Mouse (Mus musculus) thymus, postnatal 36 days (tissue): ENCODE data around the gene Plekhb2.

ENCODE experiments used
- DNase-seq, 2 experiments: peaks; one replicate each; pipeline ENCODE4 v3.0.0; 2022; ENCODE audit warnings: mixed read lengths in 2 of 2

Plekhb2 gene

DNA sequence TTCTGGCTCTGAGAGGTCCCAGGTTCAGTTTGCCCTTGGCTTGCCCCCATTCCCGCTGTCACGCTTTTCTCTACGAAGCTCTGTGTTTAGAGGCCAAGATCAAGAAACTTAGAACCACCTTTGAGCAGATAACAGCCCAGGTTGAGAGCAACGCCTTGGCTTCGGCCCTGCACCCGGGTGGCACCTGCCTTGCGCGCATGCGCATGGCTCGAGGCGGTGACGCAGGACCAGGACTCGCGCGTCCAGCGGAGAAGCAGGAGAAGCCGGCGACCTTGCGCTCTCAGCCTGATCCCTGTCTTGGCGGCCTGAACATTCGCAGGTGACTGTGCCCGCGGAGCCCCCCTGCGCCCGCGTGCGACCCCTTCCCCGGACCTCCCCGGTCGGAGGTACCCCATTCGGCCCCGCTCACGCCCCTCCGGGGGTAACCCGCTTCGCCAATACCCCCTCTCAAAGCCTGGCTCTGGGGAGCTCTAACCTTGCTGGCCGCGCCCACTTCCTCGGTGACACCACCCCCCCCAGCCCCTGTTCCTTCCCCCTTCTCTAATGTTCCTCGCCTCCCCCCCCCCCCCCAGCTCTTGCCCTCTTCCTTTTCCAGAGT is at the start of gene Plekhb2:
Gene Plekhb2 (plus strand): TSS at position 232 of the 598 bp plus-strand sequence.
- DNase-seq: peak; percentile 88 to 90

DNA sequence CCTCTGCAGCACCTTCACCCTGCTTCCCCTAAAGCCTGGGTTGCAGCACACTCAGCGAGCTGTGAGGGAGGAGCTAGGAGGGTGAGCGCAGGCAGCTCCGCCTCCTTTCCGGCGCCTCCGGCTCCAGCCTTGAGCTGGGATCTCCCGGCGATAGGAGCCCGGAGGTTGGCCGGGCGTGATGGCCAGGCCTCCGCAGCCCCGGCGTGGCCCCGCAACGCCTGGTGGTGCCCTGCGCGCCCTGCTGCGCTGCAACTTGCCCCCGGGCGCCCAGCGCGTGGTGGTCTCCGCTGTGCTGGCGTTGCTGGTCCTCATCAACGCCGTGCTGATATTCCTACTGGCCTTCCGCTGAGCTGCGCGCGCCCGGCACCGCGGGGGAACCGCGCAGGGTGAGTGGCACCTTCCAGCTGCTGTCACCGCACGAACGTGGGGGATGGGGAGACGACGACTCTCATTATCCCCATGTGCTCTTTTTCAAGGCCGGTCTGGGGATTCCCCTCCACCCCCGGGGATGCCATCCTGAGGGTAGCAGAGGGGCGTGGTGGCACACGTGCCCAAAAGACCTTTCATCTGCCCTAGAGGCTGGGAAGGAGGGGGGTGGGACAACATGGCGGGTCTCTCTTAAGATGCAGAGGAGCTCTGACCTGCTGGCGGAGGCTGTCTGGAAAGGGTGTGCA is 48.0 kb upstream of the Plekhb2 start:
- DNase-seq: peak; percentile 74 to 83

DNA sequence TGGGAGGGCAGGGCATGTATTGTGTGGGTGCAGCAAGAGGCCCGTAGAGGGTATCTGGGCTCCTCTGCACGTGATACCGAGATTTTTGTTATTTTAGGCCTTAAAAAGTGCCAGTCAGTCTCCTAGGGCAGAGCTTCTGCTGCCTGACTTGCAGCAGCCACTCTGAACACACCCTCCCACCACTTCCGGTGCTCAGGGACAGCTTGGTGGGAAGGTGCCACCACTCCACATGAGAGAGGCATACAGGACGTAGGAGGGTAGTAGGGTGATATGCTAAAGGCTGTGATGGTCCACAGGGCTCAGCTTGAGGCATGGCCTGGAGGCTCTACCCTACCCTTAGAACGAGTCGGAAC is 47.5 kb upstream of the Plekhb2 start:
- DNase-seq: peak; percentile 76 to 81

DNA sequence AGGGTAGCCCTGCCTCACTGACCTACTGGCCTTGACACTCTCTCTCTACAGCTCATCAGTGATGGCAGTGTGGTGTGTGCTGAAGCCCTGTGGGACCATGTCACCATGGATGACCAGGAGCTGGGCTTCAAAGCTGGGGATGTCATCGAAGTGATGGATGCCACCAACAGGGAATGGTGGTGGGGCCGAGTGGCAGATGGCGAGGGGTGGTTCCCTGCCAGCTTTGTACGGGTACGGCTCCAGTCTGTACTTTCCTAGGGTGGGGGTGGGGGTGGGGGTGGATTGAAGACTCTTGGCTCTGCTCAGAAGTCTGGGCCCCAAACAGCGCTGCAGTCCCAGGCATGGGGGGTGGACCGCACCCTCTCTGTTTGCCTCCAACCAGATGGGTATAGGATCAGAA is 44.9 kb upstream of the Plekhb2 start:
- no peak for DNase-seq

DNA sequence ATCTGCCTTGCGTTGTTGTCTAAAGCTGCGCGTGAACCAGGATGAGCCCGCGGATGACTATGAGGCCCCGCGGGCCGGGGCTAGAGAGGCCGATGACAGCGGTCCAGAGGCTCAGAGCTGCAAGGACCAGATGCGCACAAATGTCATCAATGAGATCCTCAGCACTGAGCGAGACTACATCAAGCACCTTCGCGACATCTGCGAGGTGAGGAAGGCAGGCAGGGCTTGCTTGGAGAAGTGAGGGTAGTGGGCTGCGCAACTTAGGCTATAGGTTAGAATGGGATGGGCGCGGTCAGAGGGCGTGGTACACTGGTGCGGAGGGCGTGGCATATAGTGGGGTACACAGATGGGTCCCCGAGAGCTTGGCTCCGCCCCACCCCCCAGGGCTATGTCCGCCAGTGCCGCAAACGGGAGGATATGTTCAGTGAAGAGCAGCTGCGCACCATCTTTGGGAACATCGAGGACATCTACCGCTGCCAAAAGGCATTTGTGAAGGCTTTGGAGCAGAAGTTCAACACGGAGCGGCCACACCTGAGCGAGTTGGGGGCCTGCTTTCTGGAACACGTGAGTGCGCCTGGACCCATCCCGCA is 43.8 kb upstream of the Plekhb2 start:
- no peak for DNase-seq

DNA sequence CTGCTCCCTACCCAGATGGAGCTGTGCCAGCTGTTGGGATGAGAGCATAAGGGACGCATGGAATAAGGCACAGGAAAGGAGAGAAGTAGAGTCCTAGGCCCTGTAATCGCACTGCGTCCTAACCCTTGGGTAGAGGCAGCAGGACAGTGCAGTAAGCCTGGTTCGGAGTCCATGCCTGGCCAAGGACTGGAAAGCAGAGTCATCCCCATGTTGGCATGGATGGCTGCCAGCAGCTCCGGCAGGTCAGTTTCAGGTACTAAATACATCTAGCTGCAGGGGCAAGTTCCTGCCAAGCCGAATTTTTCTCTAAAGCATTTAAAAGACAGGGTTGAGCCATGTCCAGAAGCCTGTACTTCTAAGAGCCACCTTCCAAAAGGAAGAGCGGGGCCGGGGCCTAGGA is 41.3 kb upstream of the Plekhb2 start:
- DNase-seq: no peak

DNA sequence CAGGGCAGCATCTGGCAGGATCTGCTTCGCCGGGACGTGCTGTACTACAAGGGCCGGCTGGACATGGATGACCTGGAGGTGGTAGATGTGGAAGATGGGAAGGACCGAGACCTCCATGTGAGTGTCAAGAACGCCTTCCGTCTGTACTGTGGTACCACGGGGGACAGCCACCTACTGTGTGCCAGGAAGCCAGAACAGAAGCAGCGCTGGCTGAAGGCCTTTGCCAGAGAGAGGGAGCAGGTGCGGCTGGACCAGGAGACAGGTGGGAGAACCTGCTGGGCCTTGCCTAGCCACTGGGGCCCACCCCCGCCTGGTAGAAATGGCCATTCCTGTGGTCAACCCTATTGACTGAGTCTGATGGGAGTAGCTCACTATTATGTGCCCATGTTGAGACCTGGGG is 39.5 kb upstream of the Plekhb2 start:
- DNase-seq: no peak

DNA sequence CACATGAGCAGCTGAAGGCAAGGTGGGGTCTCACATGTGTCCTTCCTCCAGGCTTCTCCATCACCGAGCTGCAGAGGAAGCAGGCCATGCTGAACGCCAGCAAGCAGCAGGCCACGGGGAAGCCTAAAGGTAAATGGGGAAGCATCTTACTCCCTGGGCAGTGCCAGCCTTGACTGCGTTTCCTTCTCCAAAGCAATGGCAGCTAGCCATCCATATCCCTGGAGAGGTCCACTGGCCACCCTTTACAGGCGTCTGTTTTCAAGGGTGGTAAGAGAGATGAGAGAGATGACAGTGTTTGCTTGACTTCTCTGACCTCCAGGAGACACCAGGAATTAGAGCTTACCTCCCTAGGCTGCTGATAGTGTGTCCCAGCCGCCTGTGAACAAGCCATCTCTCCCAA is 38.7 kb upstream of the Plekhb2 start:
- no peak for DNase-seq

DNA sequence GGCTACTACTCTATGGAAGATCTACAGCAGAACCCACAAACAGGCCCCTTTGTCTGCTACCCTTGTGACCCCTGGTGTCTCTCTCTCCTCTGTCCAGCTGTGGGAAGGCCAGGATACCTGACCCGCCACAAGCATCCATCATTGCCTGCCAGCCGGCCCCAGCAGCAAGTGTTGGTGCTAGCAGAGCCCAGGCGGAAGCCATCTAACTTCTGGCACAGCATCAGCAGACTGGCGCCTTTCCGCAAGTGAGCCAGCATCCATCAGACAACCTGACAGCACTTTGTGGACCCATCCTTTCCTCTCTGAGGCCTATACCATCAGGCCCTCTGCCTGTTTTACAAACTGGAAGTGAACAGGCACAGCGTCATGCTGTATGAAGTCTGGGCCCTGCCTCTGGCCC is 38.2 kb upstream of the Plekhb2 start:
- no peak for DNase-seq

DNA sequence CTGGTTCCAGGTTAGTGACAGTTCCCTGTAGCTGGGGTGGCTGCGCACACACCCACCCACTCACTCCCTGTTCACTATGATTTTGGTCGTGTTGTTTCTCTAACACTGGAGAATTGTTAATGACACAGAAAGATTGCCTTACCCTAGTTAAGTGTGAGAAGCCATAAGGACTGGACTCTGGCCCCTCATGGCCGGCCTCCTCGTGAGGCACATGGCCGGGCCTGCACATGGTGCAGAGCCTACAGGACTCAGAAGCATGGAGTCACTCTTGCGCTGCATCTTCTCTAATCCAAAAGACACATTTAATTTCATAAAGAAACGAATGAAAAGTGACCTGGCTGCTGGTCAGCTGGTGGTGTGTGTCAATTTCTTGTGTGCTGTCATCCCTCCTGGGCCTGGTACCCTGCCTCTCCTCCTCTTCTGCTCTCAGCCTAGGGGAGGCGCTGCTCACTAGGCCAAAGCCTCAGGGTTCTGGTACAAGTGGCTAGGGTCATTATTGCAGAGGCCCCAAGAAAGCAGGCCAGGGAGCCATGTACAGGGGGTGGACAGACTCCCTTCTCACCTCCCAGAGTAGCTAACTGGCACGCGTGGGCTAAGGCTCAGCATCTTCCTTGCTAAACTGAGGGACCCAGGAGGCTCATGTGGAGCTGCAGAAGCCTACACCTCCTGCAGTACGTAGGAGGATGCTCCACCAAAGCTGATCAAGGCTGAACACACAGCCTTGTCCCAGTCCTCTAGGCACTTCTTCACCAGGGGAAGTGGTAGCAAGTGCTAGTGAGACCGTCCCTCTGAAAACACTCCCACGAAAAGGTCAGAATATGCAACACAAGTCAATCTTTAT is 37.1 kb upstream of the Plekhb2 start:
- no peak for DNase-seq

DNA sequence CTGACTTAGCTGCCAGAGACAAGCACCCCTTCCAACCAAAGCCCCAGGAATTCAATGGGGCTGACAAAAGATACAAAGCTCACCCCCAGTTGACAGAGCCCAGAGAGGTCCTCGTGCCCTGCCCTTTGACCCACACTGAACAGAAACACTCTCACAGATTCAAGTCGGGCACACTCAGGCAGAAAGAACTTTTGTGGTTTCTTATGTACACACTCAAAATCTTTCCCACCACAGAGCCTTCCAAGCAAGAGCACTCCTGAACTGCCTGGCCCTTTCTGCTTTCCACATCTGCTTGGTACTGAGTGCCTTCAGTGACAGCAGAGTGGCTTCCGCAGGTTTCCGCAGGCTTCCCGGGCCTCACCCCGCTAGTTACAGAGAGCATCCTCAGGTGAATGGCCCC is 33.9 kb upstream of the Plekhb2 start:
- DNase-seq: no peak

DNA sequence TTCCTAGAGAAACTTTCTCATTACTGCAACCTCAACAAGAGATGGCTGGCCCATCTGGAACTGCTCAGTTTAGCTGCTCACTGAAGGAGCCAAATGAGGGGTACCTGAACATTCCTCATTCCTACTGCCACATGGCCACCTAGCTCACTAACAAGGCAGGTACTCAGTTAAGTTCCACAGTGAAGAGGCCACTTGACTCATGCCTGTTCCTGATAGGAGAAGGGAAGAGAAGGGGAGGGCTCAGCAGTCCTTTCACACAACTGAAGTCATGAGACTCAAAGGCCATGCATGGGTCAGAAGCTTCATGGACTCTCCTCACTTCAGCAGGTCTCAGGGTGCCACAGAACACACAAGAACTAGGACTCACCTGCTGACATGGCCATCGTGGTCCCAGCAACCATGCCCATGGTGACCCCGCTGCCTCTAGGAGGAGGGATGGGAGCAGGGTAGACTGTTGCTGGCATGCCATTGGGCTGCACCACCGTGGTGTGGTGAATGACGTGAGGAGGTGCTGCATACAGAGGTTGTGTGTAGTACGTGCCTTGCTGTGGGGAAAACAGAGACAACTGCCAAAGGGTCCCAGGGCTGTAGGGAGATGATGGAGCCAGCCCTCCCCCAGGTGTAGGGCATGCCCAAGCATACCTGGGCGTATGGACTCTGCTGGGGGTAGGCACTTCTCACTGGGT is 30.4 kb upstream of the Plekhb2 start:
- no peak for DNase-seq

DNA sequence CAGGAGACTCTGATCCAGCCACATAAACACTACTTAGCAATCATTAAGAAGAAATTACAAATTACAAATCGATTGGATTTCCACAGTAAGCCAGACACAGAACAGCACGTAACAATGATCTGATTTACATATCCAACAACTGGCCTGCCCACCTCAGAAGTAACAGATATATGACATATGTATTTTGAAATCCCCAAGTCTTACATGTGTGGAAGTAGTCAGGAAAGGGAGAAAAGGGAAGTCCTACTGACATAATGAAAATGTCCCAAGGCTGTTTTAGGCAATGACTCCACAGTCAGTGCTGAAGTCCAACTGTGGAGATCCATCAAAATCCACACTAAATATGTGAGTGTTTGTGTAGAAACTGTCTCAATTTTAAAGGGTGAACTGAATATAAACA is 28.4 kb upstream of the Plekhb2 start:
- no peak for DNase-seq

DNA sequence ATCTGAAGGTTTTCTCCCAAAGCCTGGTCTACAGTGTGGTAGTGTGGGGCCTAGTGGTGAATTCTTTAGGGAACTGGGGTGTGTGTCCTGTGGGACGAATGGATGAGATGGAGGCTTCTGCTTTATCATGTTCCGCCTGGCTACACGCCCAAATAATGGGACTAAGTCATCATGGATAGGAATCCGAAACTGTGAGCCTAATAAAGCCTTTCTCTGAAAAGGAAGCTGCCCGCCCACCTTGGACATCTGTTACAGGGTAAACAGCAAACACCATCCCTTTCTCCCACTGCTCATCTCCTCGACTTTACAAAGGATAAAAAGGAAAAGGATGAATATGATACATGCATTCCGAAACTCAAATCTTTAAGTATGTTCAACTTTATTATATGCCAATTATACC is 27.8 kb upstream of the Plekhb2 start:
- DNase-seq: no peak

DNA sequence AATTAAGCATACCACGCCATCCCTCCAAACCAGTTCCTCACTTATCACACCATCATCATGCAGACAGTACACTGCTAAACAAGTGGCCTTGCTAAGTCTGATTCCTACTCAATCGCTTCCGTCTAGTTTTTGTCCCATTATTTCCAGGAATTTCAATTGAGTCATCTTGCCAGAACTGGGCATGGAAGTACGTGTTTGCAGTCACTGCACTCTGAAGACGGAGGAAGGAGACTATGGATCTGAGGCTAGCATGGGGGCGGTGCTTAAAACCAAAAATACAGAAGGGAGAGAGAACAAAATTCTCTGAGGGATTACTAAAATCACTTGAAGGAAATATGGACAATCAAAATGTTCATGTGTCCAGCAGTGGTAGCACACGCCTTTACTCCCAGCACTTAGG is 27.0 kb upstream of the Plekhb2 start:
- DNase-seq: no peak

DNA sequence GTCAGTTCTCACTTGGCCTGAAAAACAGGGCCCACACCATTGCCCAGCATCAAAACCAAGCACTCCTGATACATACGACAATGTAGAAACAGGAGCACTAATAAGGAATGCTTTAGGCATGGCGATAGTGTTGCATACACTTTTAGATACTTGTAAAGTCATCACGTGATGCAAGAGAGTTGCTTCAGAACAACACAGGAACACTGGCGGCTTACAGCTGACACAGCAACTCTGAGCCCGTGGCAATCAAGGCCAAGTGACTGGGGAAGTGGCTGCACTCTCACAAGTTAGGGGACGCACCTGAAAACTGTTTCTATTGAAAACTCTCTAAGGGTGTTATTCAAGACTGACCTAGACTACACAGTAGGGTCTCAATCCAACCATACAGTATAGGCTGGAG is 26.4 kb upstream of the Plekhb2 start:
- no peak for DNase-seq

DNA sequence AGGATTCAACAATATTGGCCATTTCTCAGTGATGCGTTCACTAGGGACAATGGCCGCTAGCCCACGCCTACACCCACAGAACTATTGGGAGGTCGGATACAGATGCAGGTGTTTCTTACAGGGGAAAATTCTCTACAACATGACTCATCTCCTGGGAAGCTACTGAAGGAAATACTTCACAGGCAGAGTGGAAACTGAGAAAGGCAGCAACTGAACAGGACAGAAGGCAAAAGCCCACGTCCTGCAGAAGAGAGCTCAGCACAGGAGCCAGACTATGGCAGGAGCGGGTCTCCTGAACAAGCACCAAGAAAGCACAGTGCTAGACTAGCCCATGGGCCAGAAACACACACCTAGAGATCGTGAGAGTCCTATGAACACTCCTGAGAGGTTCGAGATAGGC is 25.6 kb upstream of the Plekhb2 start:
- no peak for DNase-seq

DNA sequence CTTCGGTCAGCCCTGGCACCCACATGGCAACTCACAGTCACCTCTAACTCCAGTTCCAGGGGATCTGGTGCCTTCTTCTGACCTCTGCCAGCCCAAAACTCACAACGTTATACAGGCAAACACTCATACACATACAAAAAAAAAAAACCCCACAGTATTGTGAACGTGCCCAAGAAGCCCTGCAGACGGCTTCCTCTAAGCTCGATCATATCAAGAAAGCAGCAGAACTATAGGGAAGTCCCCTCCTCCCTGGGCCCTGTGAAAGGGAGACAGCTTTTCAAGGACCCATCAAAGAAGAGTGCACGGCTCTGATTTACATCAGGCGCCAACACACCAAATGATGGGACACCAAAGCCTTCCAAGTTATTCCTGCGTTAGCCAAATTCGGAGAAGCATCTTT is 23.9 kb upstream of the Plekhb2 start:
- DNase-seq: no peak

DNA sequence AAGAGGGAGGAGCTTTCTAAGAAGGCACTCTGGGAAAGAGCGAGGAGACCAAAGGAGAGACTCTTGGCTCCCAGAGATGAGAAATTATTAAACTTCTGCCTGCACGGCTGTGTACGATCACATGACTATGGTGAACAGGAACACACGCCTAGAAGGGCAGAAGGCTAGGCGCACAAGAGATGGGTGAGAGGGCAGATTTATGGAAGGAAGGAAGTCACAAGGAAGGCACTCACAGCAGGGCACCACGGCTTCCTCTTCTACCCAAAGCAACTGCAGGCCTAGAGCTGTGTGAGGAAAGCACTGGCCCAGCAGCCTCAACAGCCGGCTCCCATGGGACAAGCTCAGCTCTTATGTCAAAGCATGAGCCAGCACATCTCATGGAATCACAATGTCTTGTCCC is 21.9 kb upstream of the Plekhb2 start:
- DNase-seq: no peak

DNA sequence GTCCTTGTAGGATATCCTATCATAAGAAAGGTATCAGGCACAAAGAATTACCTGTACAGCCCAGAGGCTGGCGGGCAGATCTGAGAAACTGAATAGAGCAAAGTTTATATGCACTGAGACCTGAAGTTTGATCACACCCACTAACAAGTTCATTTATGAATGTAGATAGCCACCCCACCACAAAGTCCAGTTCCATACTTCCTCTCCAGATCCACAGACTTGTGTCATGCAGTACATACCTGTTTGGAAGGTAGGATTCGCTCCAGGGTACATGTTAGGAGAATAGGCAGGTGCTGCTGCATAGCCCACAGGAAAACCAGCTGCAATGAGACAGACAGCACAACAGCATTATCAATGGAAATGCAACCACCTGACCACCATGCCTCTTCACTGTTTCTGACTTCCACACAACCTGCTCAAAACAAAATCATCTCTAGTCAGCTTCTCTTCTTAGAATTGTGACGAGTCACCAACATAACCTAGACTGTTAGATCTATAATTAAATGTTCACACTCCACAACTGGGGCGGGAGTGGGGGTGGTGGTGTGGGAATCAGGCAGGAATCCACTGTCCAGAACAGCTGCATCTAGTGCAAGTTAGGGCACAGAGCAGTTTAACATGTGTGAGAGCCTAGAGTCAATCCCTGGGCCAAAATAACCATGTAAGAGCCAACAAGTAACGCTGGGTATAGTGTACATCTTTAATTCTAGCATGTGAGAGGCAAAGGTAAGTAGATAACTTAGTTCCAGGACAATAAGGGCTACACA is 21.1 kb upstream of the Plekhb2 start:
- no peak for DNase-seq

DNA sequence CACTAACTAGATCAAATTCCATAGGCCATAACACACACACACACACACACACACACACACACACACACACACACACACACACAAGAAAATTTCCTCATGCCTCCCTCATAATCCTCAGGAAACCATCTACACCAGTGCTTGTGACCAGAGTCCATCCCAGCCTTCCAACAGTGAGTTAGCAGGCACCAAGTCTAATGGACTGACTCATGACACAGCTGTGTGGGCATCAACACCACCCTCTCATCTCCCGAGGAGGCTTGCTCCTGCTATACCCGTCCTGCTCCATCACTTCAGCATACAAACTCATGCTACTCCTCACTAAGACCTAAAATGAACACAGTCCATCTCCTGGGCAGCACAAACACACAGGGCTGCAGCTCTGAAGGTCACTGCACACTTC is 18.8 kb upstream of the Plekhb2 start:
- no peak for DNase-seq

DNA sequence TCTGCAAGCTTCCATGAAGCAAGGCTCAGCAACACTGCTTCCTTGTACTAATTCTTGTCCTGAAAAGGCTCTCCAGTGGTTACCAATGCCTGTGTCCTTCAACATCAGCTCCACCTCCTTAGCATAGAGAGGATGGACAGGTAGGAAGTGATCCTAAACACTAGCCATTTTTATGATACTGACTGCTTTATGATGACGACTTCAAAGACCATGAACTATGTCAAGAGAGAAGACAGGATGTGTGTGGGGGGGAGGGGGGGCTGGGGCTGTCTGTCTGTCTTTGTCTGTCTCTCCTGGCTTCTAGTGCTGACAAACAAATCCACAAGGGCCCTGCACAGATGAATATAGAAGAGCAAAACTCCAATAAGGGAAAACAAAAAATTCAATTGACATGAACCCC is 18.4 kb upstream of the Plekhb2 start:
- DNase-seq: no peak

DNA sequence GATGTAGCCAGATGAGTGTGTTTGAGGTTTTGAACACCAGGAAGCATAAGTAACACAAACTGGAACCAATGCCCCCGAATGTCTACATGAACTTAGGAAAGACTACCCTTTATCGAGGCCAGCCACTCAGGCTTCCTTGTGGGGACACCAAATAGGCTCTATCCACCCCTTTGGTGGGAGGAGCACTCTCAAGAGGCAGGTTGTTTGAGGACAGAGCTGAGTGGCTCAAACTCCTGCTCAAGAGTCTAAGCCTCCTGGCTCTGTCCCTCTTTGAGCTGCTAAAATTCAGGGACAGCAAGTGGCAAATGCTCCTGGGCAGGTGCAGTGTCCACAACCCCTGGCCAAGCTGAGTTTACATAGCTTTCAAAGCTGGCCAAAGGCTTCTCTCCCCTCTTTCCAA is 14.9 kb upstream of the Plekhb2 start:
- DNase-seq: no peak
